Mouse (Mus musculus) CH12.LX (cell line): ENCODE results near the gene Vcpkmt. TPM values are rescaled to one million over a fixed set of nuclear protein-coding genes. Genes with fewer than 3 reads are reported as not detected.
"Not testable (repeated sequence)": the region's sequence is repeated elsewhere in the genome, so short reads cannot be mapped to it uniquely, and the experiment has no call there.

ENCODE experiments used
- DNase-seq: peaks from one replicate; pipeline ENCODE4 v3.0.0-alpha.2; 2013; ENCODE audit errors: extremely low read depth
- H3K27ac ChIP-seq: 2 replicates; pipeline ENCODE4 v1.5.1; 2012; ENCODE audit warnings: low read depth, mild to moderate bottlenecking, control low read depth, moderate library complexity; ENCODE audit not compliant: insufficient read depth
- H3K27me3 ChIP-seq: replicated peaks from 2 replicates; pipeline ENCODE3; 2012; ENCODE audit warnings: inconsistent platforms
- H3K36me3 ChIP-seq, 2 experiments: replicated peaks in 1 of 2; 2 replicates each; pipeline versions ENCODE3 to v1.6.1; 2012; ENCODE audit warnings: inconsistent platforms in 1 of 2, low read length in 1 of 2, mild to moderate bottlenecking in 1 of 2, mixed read lengths in 1 of 2, moderate library complexity in 1 of 2; ENCODE audit not compliant: control insufficient read depth in 1 of 2, insufficient read depth in 1 of 2
- H3K4me1 ChIP-seq, 2 experiments: 2 replicates each; pipeline ENCODE4 v1.6.1; 2012; ENCODE audit warnings: inconsistent platforms in 1 of 2, moderate library complexity in 1 of 2; ENCODE audit not compliant: insufficient read depth in 2 of 2, control insufficient read depth in 1 of 2
- H3K4me2 ChIP-seq: 2 replicates; pipeline ENCODE4 v1.6.1; 2012; ENCODE audit warnings: low read depth, mild to moderate bottlenecking, control low read depth; ENCODE audit not compliant: poor library complexity, insufficient read depth, severe bottlenecking
- H3K4me3 ChIP-seq, 3 experiments: fragments of 150-350 bp in 1 of 3; sonication (generic) in 1 of 3; replicated peaks in 1 of 3; 2 replicates each; pipeline versions ENCODE3 to v1.5.1; 2011 to 2012; ENCODE audit warnings: low read depth in 2 of 3, low read length in 2 of 3, mild to moderate bottlenecking in 2 of 3, moderate library complexity in 2 of 3, control low read depth in 1 of 3, improper control_type of control experiment in 1 of 3, inconsistent platforms in 1 of 3, mixed read lengths in 1 of 3; ENCODE audit not compliant: poor library complexity in 1 of 3
- H3K79me2 ChIP-seq: replicated peaks from 2 replicates; pipeline ENCODE4 v1.6.1; 2012; ENCODE audit warnings: mild to moderate bottlenecking, moderate library complexity; ENCODE audit not compliant: control insufficient read depth, poor library complexity, insufficient read depth, severe bottlenecking; ENCODE audit errors: extremely low read depth
- H3K9ac ChIP-seq: 2 replicates; pipeline ENCODE4 v1.6.1; 2012; ENCODE audit warnings: low read depth, mild to moderate bottlenecking, control low read depth, moderate library complexity; ENCODE audit not compliant: insufficient read depth
- H3K9me3 ChIP-seq: replicated peaks from 2 replicates; pipeline ENCODE3; 2012; ENCODE audit warnings: low read length, inconsistent platforms, mixed read lengths
- BHLHE40 ChIP-seq: IDR thresholded peaks from 2 replicates; pipeline ENCODE4 v1.6.1; 2011; ENCODE audit warnings: mild to moderate bottlenecking, low read depth, low read length, improper control_type of control experiment
- CHD1 ChIP-seq: IDR thresholded peaks from 2 replicates; pipeline ENCODE4 v1.6.1; 2012; ENCODE audit warnings: low read depth, low read length, improper control_type of control experiment, inconsistent platforms
- CHD2 ChIP-seq: IDR thresholded peaks from 2 replicates; pipeline ENCODE4 v1.6.1; 2011; ENCODE audit warnings: low read length, improper control_type of control experiment
- CTCF ChIP-seq, 2 experiments: IDR thresholded peaks in 1 of 2; conservative IDR thresholded peaks in 1 of 2; 2 replicates each; pipeline ENCODE4 v1.5.1; 2011 to 2012; ENCODE audit warnings: low read depth in 2 of 2, low read length in 2 of 2, improper control_type of control experiment in 1 of 2, inconsistent platforms in 1 of 2, mild to moderate bottlenecking in 1 of 2, moderate library complexity in 1 of 2
- ELF1 ChIP-seq: IDR thresholded peaks from 2 replicates; pipeline ENCODE4 v1.6.1; 2014; ENCODE audit warnings: low read depth, mild to moderate bottlenecking, inconsistent platforms, low read length, improper control_type of control experiment
- ETS1 ChIP-seq: conservative IDR thresholded peaks from 2 replicates; pipeline ENCODE4 v1.6.1; 2012; ENCODE audit warnings: low read depth, mild to moderate bottlenecking, inconsistent platforms, low read length, improper control_type of control experiment, moderate library complexity
- GABPA ChIP-seq: IDR thresholded peaks from 2 replicates; pipeline ENCODE4 v1.6.1; 2012; ENCODE audit warnings: low read depth, low read length, improper control_type of control experiment, inconsistent platforms; ENCODE audit not compliant: insufficient replicate concordance
- HCFC1 ChIP-seq: IDR thresholded peaks from 2 replicates; pipeline ENCODE4 v1.6.1; 2012; ENCODE audit warnings: low read depth, mild to moderate bottlenecking, inconsistent platforms, low read length, improper control_type of control experiment
- IRF4 ChIP-seq: IDR thresholded peaks from 2 replicates; pipeline ENCODE4 v1.6.1; 2014; ENCODE audit warnings: low read depth, mild to moderate bottlenecking, inconsistent platforms, low read length, improper control_type of control experiment
- JUN ChIP-seq: IDR thresholded peaks from 2 replicates; pipeline ENCODE4 v1.6.1; 2011; ENCODE audit warnings: low read depth, mild to moderate bottlenecking, low read length, improper control_type of control experiment, moderate library complexity; ENCODE audit not compliant: insufficient read depth
- JUND ChIP-seq: conservative IDR thresholded peaks from 2 replicates; pipeline ENCODE4 v1.6.1; 2011; ENCODE audit warnings: low read depth, low read length, improper control_type of control experiment
- KAT2A ChIP-seq: IDR thresholded peaks from 2 replicates; pipeline ENCODE4 v1.6.1; 2012; ENCODE audit warnings: low read length, improper control_type of control experiment, inconsistent platforms; ENCODE audit not compliant: insufficient replicate concordance
- MAFK ChIP-seq: IDR thresholded peaks from 2 replicates; pipeline ENCODE4 v1.6.1; 2011; ENCODE audit warnings: low read length, improper control_type of control experiment; ENCODE audit not compliant: insufficient replicate concordance
- MAX ChIP-seq: IDR thresholded peaks from 2 replicates; pipeline ENCODE4 v1.6.1; 2011; ENCODE audit warnings: low read length, improper control_type of control experiment
- MAZ ChIP-seq: IDR thresholded peaks from 2 replicates; pipeline ENCODE4 v1.6.1; 2012; ENCODE audit warnings: low read depth, mild to moderate bottlenecking, inconsistent platforms, low read length, improper control_type of control experiment, moderate library complexity
- MEF2A ChIP-seq: IDR thresholded peaks from 2 replicates; pipeline ENCODE4 v1.6.1; 2014; ENCODE audit warnings: low read depth, mild to moderate bottlenecking, inconsistent platforms, low read length, improper control_type of control experiment, borderline replicate concordance
- MXI1 ChIP-seq: IDR thresholded peaks from 2 replicates; pipeline ENCODE4 v1.6.1; 2011; ENCODE audit warnings: mild to moderate bottlenecking, low read depth, low read length, improper control_type of control experiment
- MYC ChIP-seq: IDR thresholded peaks from 2 replicates; pipeline ENCODE4 v1.6.1; 2011; ENCODE audit warnings: low read depth, mild to moderate bottlenecking, improper control_type of control experiment, low read length
- NELFE ChIP-seq: IDR thresholded peaks from 2 replicates; pipeline ENCODE4 v1.6.1; 2011; ENCODE audit warnings: low read depth, low read length, improper control_type of control experiment
- NRF1 ChIP-seq: IDR thresholded peaks from 2 replicates; pipeline ENCODE4 v1.6.1; 2014; ENCODE audit warnings: low read depth, mild to moderate bottlenecking, inconsistent platforms, low read length, improper control_type of control experiment, moderate library complexity
- PAX5 ChIP-seq: IDR thresholded peaks from 2 replicates; pipeline ENCODE4 v1.6.1; 2012; ENCODE audit warnings: low read length, inconsistent platforms, mixed read lengths
- POLR2A ChIP-seq: IDR thresholded peaks from 2 replicates; pipeline ENCODE4 v1.6.1; 2011; ENCODE audit warnings: low read depth, mild to moderate bottlenecking, improper control_type of control experiment, low read length
- POLR2AphosphoS2 ChIP-seq: IDR thresholded peaks from 2 replicates; pipeline ENCODE4 v1.6.1; 2011; ENCODE audit warnings: low read depth, low read length, improper control_type of control experiment
- RCOR1 ChIP-seq: conservative IDR thresholded peaks from 2 replicates; pipeline ENCODE4 v1.6.1; 2012; ENCODE audit warnings: low read depth, mild to moderate bottlenecking, inconsistent platforms, low read length, improper control_type of control experiment
- SIN3A ChIP-seq: IDR thresholded peaks from 2 replicates; pipeline ENCODE4 v1.6.1; 2012; ENCODE audit warnings: low read length, improper control_type of control experiment, inconsistent platforms
- SMC3 ChIP-seq: IDR thresholded peaks from 2 replicates; pipeline ENCODE4 v1.6.1; 2011; ENCODE audit warnings: low read depth, low read length, improper control_type of control experiment
- TBP ChIP-seq: conservative IDR thresholded peaks from 2 replicates; pipeline ENCODE4 v1.6.1; 2011; ENCODE audit warnings: low read depth, low read length, improper control_type of control experiment
- TCF12 ChIP-seq: IDR thresholded peaks from 2 replicates; pipeline ENCODE4 v1.6.1; 2014; ENCODE audit warnings: low read depth, mild to moderate bottlenecking, inconsistent platforms, low read length, improper control_type of control experiment
- UBTF ChIP-seq: IDR thresholded peaks from 2 replicates; pipeline ENCODE4 v1.6.1; 2012; ENCODE audit warnings: low read depth, mild to moderate bottlenecking, inconsistent platforms, low read length, improper control_type of control experiment, moderate library complexity
- USF1 ChIP-seq: IDR thresholded peaks from 2 replicates; pipeline ENCODE4 v1.6.1; 2014; ENCODE audit warnings: low read depth, mild to moderate bottlenecking, inconsistent platforms, low read length, improper control_type of control experiment
- USF2 ChIP-seq: conservative IDR thresholded peaks from 2 replicates; pipeline ENCODE4 v1.6.1; 2011; ENCODE audit warnings: low read depth, low read length, improper control_type of control experiment
- ZC3H11A ChIP-seq: IDR thresholded peaks from 2 replicates; pipeline ENCODE4 v1.6.1; 2012; ENCODE audit warnings: low read depth, mild to moderate bottlenecking, inconsistent platforms, low read length, improper control_type of control experiment
- ZKSCAN1 ChIP-seq: IDR thresholded peaks from 2 replicates; pipeline ENCODE4 v1.6.1; 2012; ENCODE audit warnings: low read depth, inconsistent platforms, low read length, improper control_type of control experiment, borderline replicate concordance
- ZMIZ1 ChIP-seq: IDR thresholded peaks from 2 replicates; pipeline ENCODE4 v1.6.1; 2012; ENCODE audit warnings: low read depth, mild to moderate bottlenecking, inconsistent platforms, low read length, improper control_type of control experiment
- dilution Hi-C: fragments of 300-500 bp; cut with MboI; formaldehyde crosslinking; loops from 2 replicates; pipeline ENCODE4 v1.14.3; 2020; ENCODE audit warnings: low sequenced_read_pairs; ENCODE audit not compliant: extremely low pct_unique_long_range_greater_than_20kb, extremely low pct_ligation_motif_present
- in situ Hi-C: fragments of 300-500 bp; cut with MboI; formaldehyde crosslinking; loops from 3 replicates; pipeline ENCODE4 v1.14.3; 2019; ENCODE audit warnings: low sequenced_read_pairs, low pct_ligation_motif_present, low pct_unique_long_range_greater_than_20kb, mixed read lengths
- polyA plus RNA-seq: library from polyadenylated mRNA; unstranded; fragments of >175 nt; gene quantifications from 2 replicates; pipeline ENCODE4 v1.2.1, GENCODE M21; 2012; ENCODE audit warnings: low read depth; ENCODE audit not compliant: insufficient read length
- total RNA-seq, 2 experiments: library from RNA; depleted of rRNA; stranded (reverse); fragments of 300-350 nt in 1 of 2; fragments of >200 nt in 1 of 2; gene quantifications; 2 replicates each; pipeline ENCODE4 v1.2.3; 2012 to 2014

Gene Vcpkmt
- total RNA-seq (2012; rRNA removed) (14.4 and 14.9 TPM in 2 replicates), total RNA-seq (2014; rRNA removed) (23.5 and 24.8 TPM in 2 replicates), polyA plus RNA-seq (31.5 and 38.9 TPM in 2 replicates)

GRCm38 (mm10) chr12:69582613-69583269 lies at the start of gene Vcpkmt:
Gene Vcpkmt, minus strand, starts transcription at chr12:69583028.
- peak; percentile 92 for DNase-seq
- peak within 1 kb of the TSS; percentile 16; the same call in 1 of the 2 replicates for H3K27ac ChIP-seq
- H3K9me3 ChIP-seq, result peaks cover 4% of the 10 kb centered on the region
- TF ChIP-seq MXI1 (peak; percentile 92), ETS1 (no peak; the same call in 1 of the 2 replicates), CHD1 (no peak), GABPA (no peak), MYC (peak; percentile 78; the same call in 1 of the 2 replicates), SMC3 (0 out of 2 replicates have a peak, but pooled peaks have one; percentile 3), MAX (peak; percentile 84), JUN (no peak), JUND (no peak), KAT2A (0 out of 2 replicates have a peak, but pooled peaks have one; percentile 46), NRF1 (peak; percentile 97), SIN3A (peak; percentile 83), RCOR1 (no peak; the same call in 1 of the 2 replicates), BHLHE40 (peak; percentile 81), MAFK (no peak), POLR2A (peak; percentile 91), TBP (peak; percentile 72; the same call in 1 of the 2 replicates), POLR2AphosphoS2 (peak; percentile 86; the same call in 1 of the 2 replicates), HCFC1 (peak; percentile 71), PAX5 (no peak), IRF4 (no peak; the same call in 1 of the 2 replicates), TCF12 (peak; percentile 81), USF2 (no peak), ZMIZ1 (peak; percentile 84), ZKSCAN1 (no peak), ELF1 (peak; percentile 66), USF1 (no peak), UBTF (peak; percentile 67; the same call in 1 of the 2 replicates), NELFE (peak; percentile 85), MAZ (0 out of 2 replicates have a peak, but pooled peaks have one; percentile 34), CTCF (conservative IDR thresholded peaks at IDR 0.05 in 1 of 2, IDR thresholded peaks at IDR 0.05 in 1 of 2; ENCODE audit: low read depth in 2 of 2, low read length in 2 of 2) (no peak), ZC3H11A (no peak), CHD2 (0 out of 2 replicates have a peak, but pooled peaks have one; percentile 11), MEF2A (peak; percentile 14; the same call in 1 of the 2 replicates)
- TF ChIP-seq, all 38 proteins: peak for 20
- peaks cover 21% of the 10 kb centered on the region for H3K79me2 ChIP-seq
- H3K27me3 ChIP-seq, result no peaks in the 10 kb centered on the region
- H3K9ac ChIP-seq, result peak within 1 kb of the TSS; percentile 71
- dilution Hi-C loops, result no loop called here
- H3K36me3 ChIP-seq, result peaks cover 25 to 47% of the 10 kb centered on the region in 2 experiments
- in situ Hi-C loops, result loop anchor here (10.0 to 25.0 kb wide), 2 partner anchors 112 to 370 kb away; partner anchors contain the start of gene Gm49384
- H3K4me1 ChIP-seq, result peaks cover 2 to 28% of the 10 kb centered on the region in 2 experiments; a peak in 2 of 4 replicates
- H3K4me3 ChIP-seq, result peak within 1 kb of the TSS; percentile 72 to 96 (median 79)
- H3K4me2 ChIP-seq, result peak within 1 kb of the TSS; percentile 76

DNA sequence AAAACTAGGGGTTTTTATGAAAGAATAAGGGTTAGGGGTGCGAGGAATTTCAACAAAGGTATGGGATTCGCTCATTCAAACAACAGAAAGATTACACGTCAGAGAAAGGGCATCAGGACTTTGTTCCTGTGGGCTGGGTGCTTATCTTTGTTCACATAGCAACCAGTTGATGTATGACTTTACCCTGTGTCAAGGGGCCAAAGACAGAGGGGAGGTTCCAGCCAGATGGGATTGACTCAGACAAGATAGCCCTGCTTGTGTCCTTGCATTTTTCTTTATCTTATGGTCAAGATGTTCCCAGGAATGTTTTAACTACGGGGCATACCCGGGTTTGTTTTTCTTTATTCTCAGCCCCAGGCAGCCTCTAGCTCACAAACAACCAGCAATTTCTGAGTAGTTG lies 35.8 kb upstream of the Vcpkmt start:
- DNase-seq, H3K4me2 ChIP-seq, H3K9me3 ChIP-seq, H3K4me1 ChIP-seq, H3K9ac ChIP-seq, dilution Hi-C loops, H3K27ac ChIP-seq, H3K27me3 ChIP-seq, H3K4me3 ChIP-seq, in situ Hi-C loops, H3K79me2 ChIP-seq: not testable (repeated sequence)
- peaks cover 21 to 32% of the 10 kb centered on the region in 2 experiments for H3K36me3 ChIP-seq
